Mouse (Mus musculus) liver, adult 2 months (tissue): ENCODE data around the gene Slc35g1.

Source experiments
- CTCF ChIP-seq: fragments of 200-500 bp; IDR thresholded peaks from 2 replicates; pipeline ENCODE4 v1.5.1; 2011; ENCODE audit warnings: low read depth, low read length, control low read depth
- POLR2A ChIP-seq: fragments of 200-500 bp; IDR thresholded peaks from 2 replicates; pipeline ENCODE4 v1.6.1; 2011; ENCODE audit warnings: low read length, control low read depth; ENCODE audit not compliant: insufficient read depth; ENCODE audit errors: extremely low read depth

GRCm38 (mm10) chr19:38351202-38351601 is 44.6 kb upstream of the Slc35g1 start:
- no peak for TF ChIP-seq POLR2A
- no peak for TF ChIP-seq CTCF
